Mouse (Mus musculus): Measurements from ENCODE around the gene Setd3.

GRCm38 (mm10) chr12:108204978-108205377 lies 25.9 kb upstream of the Setd3 start:
- TF ChIP-seq POLR2A (IDR thresholded peaks at IDR 0.05; ENCODE audit: insufficient read depth, low read depth, low read length) (no peak), CTCF (IDR thresholded peaks at IDR 0.05) (no peak), EP300 (IDR thresholded peaks at IDR 0.05; ENCODE audit: insufficient read depth, low read depth, low read length) (no peak)

All from heart, adult 2 months (tissue).